Mouse (Mus musculus) embryonic facial prominence, embryonic 15.5 days (tissue): Measurements from ENCODE around the gene Spint4. TPM values are rescaled to one million over a fixed set of nuclear protein-coding genes. Genes with fewer than 3 reads are reported as not detected.

Experiments used
- polyA plus RNA-seq: library from polyadenylated mRNA; unstranded; fragments of >200 nt; fragmentation: Nextera tagmentation; extraction: Ambion mirVana; gene quantifications from 2 replicates; pipeline ENCODE4 v1.2.1, GENCODE M21; 2015

Spint4 gene
- polyA plus RNA-seq, 1 experiment from 2014 or later: not detected

Other genes with a start within 250 kb of the Spint4 start
- gene Sys1, start 241.5 kb upstream of the Spint4 start, polyA plus RNA-seq: 66.3 and 67.8 TPM in 2 replicates
- gene Gm20458, start 237.5 kb upstream of the Spint4 start, polyA plus RNA-seq: 12.2 and 12.5 TPM in 2 replicates
- gene Trp53tg5, start 224.8 kb upstream of the Spint4 start, polyA plus RNA-seq: not detected in 2 replicates
- gene Dbndd2, start 212.4 kb upstream of the Spint4 start, polyA plus RNA-seq: 8.4 and 10.3 TPM in 2 replicates
- gene Pigt, start 201.0 kb upstream of the Spint4 start, polyA plus RNA-seq: 63.0 and 70.5 TPM in 2 replicates
- gene Wfdc2, start 136.1 kb upstream of the Spint4 start, polyA plus RNA-seq: 47.5 and 73.4 TPM in 2 replicates
- gene Spint3, start 125.0 kb upstream of the Spint4 start, polyA plus RNA-seq: not detected in 2 replicates
- gene Wfdc6a, start 113.1 kb upstream of the Spint4 start, polyA plus RNA-seq: 0.22 and 0.27 TPM in 2 replicates
- not detected in 2 replicates for gene Eppin, start 104.9 kb upstream of the Spint4 start, polyA plus RNA-seq
- not detected in 2 replicates for gene Wfdc6b, start 85.0 kb upstream of the Spint4 start, polyA plus RNA-seq
- not detected in 2 replicates for gene Wfdc8, start 84.9 kb upstream of the Spint4 start, polyA plus RNA-seq
- not detected in 2 replicates for gene Wfdc16, start 59.7 kb upstream of the Spint4 start, polyA plus RNA-seq
- 1.5 and 2.8 TPM in 2 replicates for gene Wfdc10, start 42.5 kb upstream of the Spint4 start, polyA plus RNA-seq
- gene Wfdc9, start 41.9 kb upstream of the Spint4 start, polyA plus RNA-seq: not detected in 2 replicates
- not detected in 2 replicates for gene Wfdc11, start 24.4 kb upstream of the Spint4 start, polyA plus RNA-seq
- 0.16 and 0.71 TPM in 2 replicates for gene Wfdc13, start 13.4 kb upstream of the Spint4 start, polyA plus RNA-seq
- gene Spint5, start 16.8 kb downstream of the Spint4 start, polyA plus RNA-seq: not detected in 2 replicates
- 2.2 and 3.2 TPM in 2 replicates for gene Wfdc3, start 47.4 kb downstream of the Spint4 start, polyA plus RNA-seq
- gene Dnttip1, start 47.5 kb downstream of the Spint4 start, polyA plus RNA-seq: 66.3 and 67.5 TPM in 2 replicates
- gene Ube2c, start 71.4 kb downstream of the Spint4 start, polyA plus RNA-seq: 297 and 302 TPM in 2 replicates
- gene Tnnc2, start 81.5 kb downstream of the Spint4 start, polyA plus RNA-seq: 383 and 528 TPM in 2 replicates
- gene Snx21, start 87.3 kb downstream of the Spint4 start, polyA plus RNA-seq: 37.1 and 37.3 TPM in 2 replicates
- 20.7 and 20.9 TPM in 2 replicates for gene Acot8, start 106.4 kb downstream of the Spint4 start, polyA plus RNA-seq
- 7.3 and 7.6 TPM in 2 replicates for gene Zswim3, start 106.6 kb downstream of the Spint4 start, polyA plus RNA-seq
- 18.2 and 20.1 TPM in 2 replicates for gene Zswim1, start 124.2 kb downstream of the Spint4 start, polyA plus RNA-seq
- gene Spata25, start 130.0 kb downstream of the Spint4 start, polyA plus RNA-seq: not detected in 2 replicates
- gene Ctsa, start 134.4 kb downstream of the Spint4 start, polyA plus RNA-seq: 174 and 175 TPM in 2 replicates
- gene Neurl2, start 135.0 kb downstream of the Spint4 start, polyA plus RNA-seq: 8.5 and 9.0 TPM in 2 replicates
- 66.8 and 77.0 TPM in 2 replicates for gene Pltp, start 159.2 kb downstream of the Spint4 start, polyA plus RNA-seq
- gene Pcif1, start 180.8 kb downstream of the Spint4 start, polyA plus RNA-seq: 65.7 and 74.8 TPM in 2 replicates
- gene Zfp335, start 213.3 kb downstream of the Spint4 start, polyA plus RNA-seq: 13.4 and 16.0 TPM in 2 replicates
- gene Mmp9, start 242.3 kb downstream of the Spint4 start, polyA plus RNA-seq: 41.4 and 46.1 TPM in 2 replicates